Mouse (Mus musculus) kidney, adult 9 months (tissue): ENCODE measurements around the gene Rbm3.
A peak's percentile ranks its signal among the peaks of the same experiment; 100 is the strongest.

Experiments used
- DNase-seq: peaks from one replicate; pipeline ENCODE4 v3.0.0; 2022

Gene Rbm3

DNA sequence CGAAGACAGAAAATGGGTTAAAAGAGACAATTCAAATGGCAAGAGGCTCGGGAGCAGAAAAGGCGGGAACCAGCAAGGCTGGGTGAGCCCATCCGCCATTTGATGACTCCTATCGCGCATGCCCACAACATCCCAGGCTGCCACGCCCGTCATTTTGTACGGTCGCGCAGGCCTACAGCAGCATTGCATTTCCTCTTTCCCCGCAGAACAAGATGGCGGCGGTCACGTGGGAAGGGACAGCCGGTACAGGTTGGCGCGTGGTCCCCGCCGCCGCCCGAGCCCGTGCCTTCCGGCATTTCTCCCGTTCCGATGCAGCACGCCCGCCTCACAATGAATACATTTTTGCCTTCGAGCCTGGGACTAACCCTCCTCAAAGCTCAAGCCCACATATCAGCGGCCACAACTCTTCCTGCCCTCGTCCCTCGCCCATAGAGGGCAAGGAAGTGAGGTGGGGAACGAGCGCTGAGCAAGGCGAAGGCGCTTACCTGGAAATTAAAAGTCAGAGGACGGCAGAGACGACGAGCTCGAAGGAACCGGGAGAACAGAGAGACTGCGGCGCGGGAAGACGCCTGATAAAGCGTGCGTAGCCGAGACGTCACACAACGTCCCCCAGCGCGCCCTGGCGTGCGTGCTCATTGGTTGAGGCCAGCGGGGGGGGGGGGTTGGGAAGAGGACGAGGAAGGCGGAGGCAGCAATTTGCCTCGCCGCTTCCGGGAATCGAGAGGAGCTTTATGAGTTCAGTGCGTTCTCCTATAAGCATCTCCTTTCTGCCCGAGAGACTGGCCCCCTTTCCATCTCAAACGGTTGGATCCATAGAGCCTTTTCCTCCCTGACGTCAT is at the start of gene Rbm3:
Rbm3 (minus strand) TSS at position 728 of the 839 bp plus-strand sequence.
- peak; percentile 88 for DNase-seq

DNA sequence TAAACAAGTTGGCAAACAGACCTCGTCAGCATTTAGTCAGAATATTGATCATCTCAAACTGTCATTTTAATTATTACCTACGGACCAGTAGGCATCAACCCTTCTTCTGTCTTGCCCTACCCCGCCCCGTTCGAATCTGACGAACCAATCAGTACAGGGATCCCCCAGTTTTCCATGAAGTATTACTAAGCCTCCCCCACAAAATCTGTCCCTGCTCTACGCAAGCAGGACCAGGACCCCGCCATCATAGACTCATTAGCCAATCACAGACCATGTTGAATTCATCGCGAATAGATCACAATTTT is 47.7 kb upstream of the Rbm3 start, which contains the start of gene Ebp:
Ebp (minus strand) TSS at position 94 of the 305 bp plus-strand sequence.
- peak; percentile 20 for DNase-seq

DNA sequence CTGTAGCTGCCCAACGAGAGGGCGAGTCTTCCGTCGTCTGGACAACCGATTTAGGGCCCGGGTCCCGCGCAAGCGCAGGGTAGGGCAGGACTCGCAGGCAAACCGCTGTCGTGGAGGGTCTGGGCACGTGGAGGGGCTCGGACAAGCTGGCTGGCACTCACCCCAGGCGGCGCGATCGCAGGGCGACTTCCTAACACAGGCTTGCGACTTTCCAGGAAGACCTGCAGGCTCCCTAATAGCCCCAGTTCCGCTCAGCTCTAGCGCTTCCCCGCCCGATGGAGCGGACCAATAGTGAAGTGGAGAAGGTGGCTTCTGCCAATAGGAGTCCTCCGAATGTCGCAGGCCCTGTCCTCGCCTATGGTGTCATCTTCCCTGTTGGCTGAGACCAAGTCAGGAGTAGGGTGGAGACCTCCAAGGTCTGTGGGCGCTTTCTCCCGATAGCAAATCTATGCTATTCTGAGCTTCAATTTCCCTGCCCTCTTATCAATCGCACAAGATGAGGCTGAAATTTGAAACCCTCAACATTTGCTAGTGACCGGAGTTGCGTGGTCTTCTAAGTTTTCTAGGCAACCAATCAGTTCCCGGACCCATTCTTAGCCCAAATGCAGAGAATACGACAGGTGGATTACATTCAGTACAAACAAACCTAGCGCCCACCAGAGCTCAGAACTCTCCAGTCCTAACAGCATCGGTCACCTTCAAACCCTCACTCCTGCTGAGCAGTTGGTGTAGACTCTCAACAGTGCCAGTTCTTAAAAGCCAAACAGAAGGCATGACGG is 47.1 kb upstream of the Rbm3 start:
- DNase-seq, result peak; percentile 85

DNA sequence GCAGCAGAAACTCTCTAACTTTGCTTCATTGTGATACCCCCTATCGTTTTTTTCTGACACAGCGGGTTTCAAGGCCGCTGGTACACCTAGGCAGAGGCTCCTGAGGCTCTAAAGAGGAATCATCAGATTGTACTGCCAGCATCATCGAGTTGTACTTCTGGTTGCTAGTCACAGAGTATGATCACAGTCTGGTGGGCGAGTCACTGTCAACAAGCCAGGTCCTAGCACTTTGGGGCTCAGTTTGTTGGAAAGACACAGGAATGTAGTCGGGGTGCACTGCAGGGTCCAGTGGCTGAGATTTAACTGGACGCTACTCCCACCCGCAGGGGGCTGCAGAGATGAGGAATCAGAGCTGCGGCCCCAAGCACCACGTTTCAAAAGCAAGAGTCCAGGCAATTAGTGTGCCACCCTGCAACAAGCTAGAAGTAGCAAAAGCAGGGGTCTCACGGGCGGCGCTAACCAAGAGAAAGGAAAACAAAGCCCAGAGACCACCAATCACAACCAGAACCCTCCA is 46.5 kb upstream of the Rbm3 start:
- peak; percentile 9 for DNase-seq

DNA sequence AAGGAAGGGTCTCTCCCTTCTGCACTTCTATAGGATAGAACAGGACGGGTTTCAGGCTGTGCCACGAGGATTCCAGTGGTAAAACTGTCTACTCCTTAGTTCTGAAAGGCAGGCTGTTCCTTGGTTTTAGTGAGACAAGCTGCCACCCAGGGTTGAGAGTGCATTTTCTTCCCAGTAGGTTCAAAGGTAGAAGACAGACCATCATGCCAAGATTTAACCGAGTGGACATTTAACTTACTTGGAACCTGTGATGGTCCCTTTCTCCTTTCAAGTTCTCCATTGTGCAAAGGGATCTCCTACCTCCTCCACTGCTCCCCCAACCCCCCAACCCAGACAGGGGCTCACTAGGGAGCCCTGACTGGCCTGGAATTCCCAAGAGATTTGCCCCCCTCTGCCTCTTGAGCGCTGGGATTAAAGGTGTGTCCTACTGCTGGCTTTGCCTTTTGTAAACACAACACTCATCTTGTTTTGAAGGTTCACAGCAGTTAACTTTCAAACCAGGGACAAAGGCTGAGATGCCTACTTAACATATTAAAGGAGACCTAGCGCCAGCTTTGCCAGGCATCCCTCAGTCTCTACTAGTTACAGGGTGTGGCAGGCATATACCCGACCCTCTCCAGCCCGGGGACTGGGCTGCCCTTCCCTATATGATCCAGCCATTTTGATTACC is 37.3 kb upstream of the Rbm3 start:
- peak; percentile 70 for DNase-seq

- DNase-seq, result no peak
Observed at GRCm38 (mm10) chrX:8179646-8180045, 34.0 kb upstream of the Rbm3 start.

DNA sequence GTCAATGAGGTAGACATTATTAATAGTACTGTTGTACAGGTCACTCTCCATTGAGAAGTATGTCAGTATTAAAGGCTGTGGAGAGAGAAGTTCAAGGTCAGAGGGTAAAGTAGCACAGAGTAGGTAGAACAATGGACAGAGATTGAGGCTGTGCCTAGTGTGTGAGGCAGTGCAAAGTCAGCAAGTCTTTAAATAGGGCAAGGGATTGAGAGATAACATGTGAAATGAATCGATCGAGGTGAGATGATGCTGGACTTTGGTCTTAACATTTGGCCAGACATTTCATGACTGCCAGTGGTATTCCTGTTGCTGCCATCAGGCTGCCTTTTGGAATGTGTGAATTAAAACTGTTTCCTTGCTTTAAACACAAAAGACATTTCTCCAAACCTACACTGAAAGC is 33.2 kb upstream of the Rbm3 start:
- no peak for DNase-seq

- peak; percentile 94 for DNase-seq
Observed at GRCm38 (mm10) chrX:8175504-8176385, 30.1 kb upstream of the Rbm3 start, which contains the start of gene Tbc1d25. Gene Tbc1d25, minus strand, starts transcription at chrX:8176181.

DNA sequence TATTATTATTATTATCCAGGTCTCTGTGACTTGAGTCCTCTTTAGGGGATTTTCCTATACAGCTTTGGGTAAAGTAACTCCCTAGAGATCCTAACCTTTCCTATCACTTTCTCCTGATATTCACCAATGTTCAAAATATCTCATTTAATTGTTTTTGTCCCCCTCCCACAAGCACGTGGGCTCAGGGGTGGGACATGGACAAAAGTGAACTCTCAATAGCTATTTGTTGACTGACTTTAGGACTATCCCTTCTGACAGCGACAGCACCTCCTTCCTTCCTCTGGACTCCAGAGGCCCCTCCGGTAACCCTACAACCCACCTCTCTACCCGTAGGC is 29.5 kb upstream of the Rbm3 start:
- no peak for DNase-seq

GRCm38 (mm10) chrX:8167716-8168647 is 22.3 kb upstream of the Rbm3 start:
- DNase-seq, result no peak

GRCm38 (mm10) chrX:8164471-8164870 is 18.8 kb upstream of the Rbm3 start:
- no peak for DNase-seq

DNA sequence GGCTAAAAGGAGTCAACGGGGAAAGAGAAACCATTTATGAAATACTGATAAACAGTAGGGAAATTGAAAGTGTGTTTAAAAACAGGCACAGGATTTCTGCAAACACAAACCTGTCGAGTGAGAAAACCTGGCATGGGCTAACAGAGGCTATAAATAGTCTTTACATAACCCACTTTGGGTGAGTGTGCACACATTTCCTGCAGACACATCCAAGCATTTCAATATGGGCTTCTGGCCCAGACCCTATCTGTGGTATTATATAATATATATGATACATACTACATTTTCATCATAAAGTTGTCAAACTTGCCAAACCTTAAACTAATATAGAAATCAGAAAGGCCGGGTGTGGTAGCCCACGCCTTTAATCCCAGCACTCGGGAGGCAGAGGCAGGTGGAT is 17.4 kb upstream of the Rbm3 start:
- no peak for DNase-seq

DNA sequence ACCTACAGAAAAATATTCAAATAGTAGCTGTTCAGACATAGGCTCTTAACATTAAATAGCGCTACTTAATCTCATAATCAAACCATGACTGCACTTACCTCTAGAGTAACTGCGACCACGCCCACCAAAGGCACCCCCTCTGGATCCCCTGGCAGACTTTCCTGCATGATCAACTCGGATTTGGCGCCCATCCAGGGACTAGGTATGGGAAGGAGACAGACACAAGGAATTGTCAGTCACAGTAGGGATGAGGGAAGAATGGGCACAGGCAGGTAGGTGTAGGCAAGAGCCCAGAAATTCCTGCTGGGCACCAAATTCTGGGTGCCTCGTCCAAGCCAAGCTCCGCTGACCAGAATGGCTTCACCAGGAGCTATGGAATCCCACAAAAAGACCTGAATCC is 1.9 kb downstream of the Rbm3 start:
- DNase-seq, result no peak

DNA sequence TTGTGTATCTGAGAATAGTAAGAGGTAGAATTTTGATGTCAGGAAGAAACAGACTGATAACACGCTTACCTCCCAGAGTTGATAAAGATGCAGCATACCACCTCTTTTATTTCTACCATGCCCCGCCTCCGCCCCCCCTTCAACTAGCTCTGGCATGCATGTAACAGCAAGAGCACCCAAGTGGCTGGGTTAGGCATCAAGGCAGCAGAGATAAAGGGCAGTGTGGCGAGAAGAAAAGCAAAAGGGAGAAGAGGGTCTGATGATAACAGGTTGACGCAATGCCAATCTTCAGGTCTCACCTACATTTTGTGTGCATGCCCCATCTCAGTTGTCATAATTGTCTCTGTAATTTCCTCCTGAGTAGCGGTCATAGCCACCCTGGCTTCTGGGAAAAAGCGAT is 2.7 kb downstream of the Rbm3 start:
- DNase-seq, result no peak

DNA sequence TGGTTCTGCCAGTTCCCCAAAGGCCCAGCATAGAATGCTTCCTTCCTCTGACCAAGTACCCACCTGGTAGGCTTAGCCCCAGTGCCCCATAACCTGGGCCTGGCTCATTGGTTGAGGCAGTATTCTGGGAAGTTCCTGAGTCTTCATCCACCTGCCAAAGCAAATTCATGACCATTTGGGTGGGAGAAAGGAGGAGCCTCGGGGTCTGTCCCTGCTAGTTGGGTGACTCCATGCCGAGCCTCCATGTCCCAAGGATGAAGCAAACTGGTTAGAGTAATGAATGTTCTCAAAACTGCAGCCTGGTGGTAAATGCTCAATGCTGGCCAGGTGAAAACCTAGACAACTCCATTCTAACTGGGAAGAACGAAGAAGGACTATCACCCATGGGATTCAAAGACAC is 4.6 kb downstream of the Rbm3 start:
- DNase-seq, result no peak

- DNase-seq, result no peak
Observed at GRCm38 (mm10) chrX:8140446-8140845, 5.2 kb downstream of the Rbm3 start.

DNA sequence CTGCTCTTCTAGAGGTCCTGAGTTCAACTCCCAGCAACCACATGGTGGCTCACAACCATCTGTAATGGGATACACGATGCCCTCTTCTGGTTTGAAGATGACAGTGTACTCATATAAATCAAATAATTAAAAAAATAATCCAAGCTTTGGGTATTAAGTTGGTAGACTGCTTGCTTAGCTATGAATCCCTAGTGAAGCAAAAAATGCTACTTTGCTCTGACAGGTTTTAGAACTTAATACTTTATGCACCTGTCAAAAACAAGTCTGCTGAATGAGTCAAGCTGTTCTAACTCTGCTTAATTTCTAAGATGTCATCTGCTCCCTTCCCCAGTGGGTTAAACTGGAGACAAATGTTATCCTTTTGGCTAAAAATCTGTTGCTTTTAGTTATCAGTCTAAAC is 6.2 kb downstream of the Rbm3 start:
- no peak for DNase-seq

DNA sequence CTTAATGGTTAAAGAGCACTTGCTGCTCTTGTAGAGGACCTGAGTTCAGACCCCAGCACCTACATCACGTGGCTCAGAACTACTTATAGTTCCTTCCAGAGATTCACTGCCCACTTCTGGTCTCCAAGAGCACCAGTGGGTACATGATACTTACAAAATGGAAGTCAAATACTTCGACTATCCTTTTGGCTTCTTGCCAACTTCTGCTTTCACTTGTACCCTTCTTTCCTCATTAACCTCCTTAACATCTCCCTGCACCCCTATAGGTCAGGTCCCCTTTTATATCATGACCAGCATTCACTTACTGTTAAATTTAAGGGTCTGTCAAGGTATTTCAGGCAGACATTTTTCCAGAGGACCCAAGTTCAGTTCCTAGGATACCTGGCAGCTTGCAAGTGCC is 9.8 kb downstream of the Rbm3 start:
- no peak for DNase-seq

GRCm38 (mm10) chrX:8132017-8132976 is 13.4 kb downstream of the Rbm3 start, which contains the start of gene Wdr13:
Gene Wdr13, minus strand, starts transcription at chrX:8132892.
- DNase-seq, result peak; percentile 94

GRCm38 (mm10) chrX:8131393-8131792 is 14.3 kb downstream of the Rbm3 start:
- no peak for DNase-seq
